Mouse (Mus musculus): ENCODE measurements at regions not wholly inside any gene's neighbourhood (a gene's known extent, or its start where the extent isn't known, plus 50 kb on each side); places are given as distances from the start of the nearest gene placed in this dataset.

DNA sequence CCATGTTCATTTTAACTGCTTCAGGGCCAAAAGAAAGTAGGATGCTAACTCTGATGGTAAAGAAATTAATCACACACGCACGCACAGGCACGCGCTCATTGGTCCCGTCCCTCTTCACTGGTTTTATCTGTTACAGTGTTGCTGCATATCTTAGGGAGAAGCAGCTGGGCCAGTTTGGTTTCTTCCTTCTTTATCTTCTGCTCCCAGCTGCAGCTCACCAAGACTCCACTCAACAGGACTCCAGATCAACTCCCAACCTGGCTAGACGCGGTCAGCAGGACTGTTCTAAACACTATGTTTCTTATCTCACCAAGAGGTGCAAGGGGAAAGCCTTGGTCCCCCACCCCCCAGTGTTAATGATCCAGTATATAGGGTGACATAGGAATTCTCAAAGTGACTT lies 455.9 kb downstream of the Sox2 start:
- 68% methylated on average over 7 of the region's 7 CpGs for WGBS
- Histone ChIP-seq H3K9me3 (no peaks in the 10 kb centered on the region), H3K27ac (no peak overlapping the region), H3K4me1 (no peaks in the 10 kb centered on the region), H3K4me3 (replicated peaks) (no peak overlapping the region), H3K36me3 (no peaks in the 10 kb centered on the region), H3K4me2 (no peak overlapping the region), H3K27me3 (replicated peaks) (no peaks in the 10 kb centered on the region), H3K9ac (no peak overlapping the region)
- no peak for ATAC-seq (ENCODE audit: insufficient read depth, low FRiP score, low read depth)

DNA sequence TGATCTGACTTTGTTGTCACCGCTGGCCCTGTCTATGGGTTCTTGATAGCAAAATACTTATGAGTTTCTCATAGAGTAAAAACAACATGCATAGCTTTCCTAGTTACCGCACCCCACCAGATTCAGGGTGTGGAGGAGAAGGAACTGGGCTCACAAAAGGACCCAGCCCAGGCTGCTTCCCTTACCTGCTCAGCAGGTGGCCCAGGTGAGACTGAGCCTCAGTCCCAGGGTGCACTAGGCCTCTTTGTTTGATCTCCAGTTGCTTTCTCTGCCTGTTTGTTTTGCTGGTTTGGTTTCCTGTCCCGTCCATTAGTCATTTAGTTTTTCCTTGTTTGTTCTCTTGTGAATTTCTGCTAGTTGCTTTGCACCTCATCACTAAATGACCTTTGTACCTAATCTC lies 483.3 kb downstream of the Sox2 start:
- 66% methylated on average over 3 of the region's 3 CpGs for WGBS
- Histone ChIP-seq H3K9ac (no peak overlapping the region), H3K36me3 (no peaks in the 10 kb centered on the region), H3K4me1 (no peaks in the 10 kb centered on the region), H3K9me3 (no peaks in the 10 kb centered on the region), H3K27me3 (replicated peaks) (no peaks in the 10 kb centered on the region), H3K4me2 (no peak overlapping the region), H3K4me3 (replicated peaks) (no peak overlapping the region), H3K27ac (0 out of 2 replicates have a peak overlapping the region, but pooled peaks have one; percentile 35)
- ATAC-seq (ENCODE audit: insufficient read depth, low FRiP score, low read depth), result peak; percentile 82

DNA sequence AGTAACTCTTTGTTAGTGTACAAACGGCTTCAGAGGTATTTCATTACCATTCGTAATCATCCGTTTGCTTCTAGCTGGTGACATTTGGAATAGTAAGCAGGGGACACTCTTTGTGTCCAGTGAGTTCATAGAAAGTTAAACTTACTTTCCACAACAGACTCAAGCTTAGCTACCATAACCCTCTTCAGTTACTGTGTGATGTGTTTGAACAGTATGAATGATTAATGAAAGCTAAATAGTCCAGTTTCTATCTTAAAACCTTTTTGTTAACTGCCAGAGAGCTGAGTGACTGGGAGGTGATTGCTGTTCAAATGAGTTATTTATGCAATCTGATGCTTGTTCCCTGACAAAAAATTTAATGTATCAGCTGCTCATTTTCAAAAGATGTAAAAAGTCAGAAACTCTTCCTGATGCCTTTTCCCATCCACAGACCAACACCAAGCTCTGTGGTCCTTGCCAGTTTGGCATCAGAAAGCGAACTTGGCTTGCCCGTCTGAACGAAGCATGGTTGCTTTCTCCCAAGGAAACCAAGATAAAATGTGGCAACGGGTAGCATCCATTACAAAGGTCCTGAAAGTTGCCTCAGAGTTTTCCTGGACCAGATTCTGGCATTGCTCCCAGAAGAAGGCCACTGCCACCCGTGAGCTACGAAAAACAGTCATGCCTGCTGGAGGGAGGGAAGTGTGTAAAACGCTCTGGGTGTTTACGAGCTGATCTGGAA lies 491.5 kb downstream of the Sox2 start:
- no peaks in the 10 kb centered on the region for H3K4me1 ChIP-seq
- H3K36me3 ChIP-seq, result no peaks in the 10 kb centered on the region
- no peak overlapping the region for H3K4me3 ChIP-seq (replicated peaks)
- no peak overlapping the region for H3K9ac ChIP-seq
- H3K27ac ChIP-seq, result no peak overlapping the region
- no peak for ATAC-seq (ENCODE audit: insufficient read depth, low FRiP score, low read depth)
- 36% methylated on average over 11 of the region's 11 CpGs for WGBS
- no peaks in the 10 kb centered on the region for H3K27me3 ChIP-seq (replicated peaks)
- no peak overlapping the region for H3K4me2 ChIP-seq
- H3K9me3 ChIP-seq, result no peaks in the 10 kb centered on the region

DNA sequence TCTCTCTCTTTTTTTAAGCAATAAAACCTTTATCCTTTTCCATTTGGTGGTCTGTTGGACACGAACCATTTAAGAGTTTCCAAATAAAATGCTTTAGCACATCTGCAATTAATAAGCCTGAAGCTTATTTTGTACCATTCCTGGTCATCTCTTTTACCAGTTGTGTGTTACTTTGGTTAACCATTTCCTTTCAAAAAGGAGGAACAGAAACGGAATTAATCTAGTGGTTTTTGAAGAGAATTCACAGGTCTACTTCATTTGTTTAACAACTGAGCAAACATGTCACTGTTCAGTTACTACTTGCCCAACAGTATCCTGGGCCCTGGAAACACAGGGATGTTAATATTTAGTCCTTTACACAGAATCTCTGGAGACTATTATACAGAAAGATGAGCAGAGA lies 492.5 kb downstream of the Sox2 start:
- Histone ChIP-seq H3K9ac (no peak overlapping the region), H3K4me3 (replicated peaks) (no peak overlapping the region), H3K27me3 (replicated peaks) (no peaks in the 10 kb centered on the region), H3K9me3 (no peaks in the 10 kb centered on the region), H3K4me2 (no peak overlapping the region), H3K27ac (no peak overlapping the region), H3K36me3 (no peaks in the 10 kb centered on the region), H3K4me1 (no peaks in the 10 kb centered on the region)
- 67% methylated on average over 2 of the region's 2 CpGs for WGBS
- ATAC-seq (ENCODE audit: insufficient read depth, low FRiP score, low read depth), result no peak

GRCm38 (mm10) chr3:35145569-35145968 lies 495.4 kb downstream of the Sox2 start:
- H3K36me3 ChIP-seq, result no peaks in the 10 kb centered on the region
- H3K4me2 ChIP-seq, result no peak overlapping the region
- peaks cover 6% of the 10 kb centered on the region; the same call in 1 of the 2 replicates for H3K4me1 ChIP-seq
- ATAC-seq (ENCODE audit: insufficient read depth, low FRiP score, low read depth), result no peak
- no peaks in the 10 kb centered on the region for H3K27me3 ChIP-seq (replicated peaks)
- no peak overlapping the region for H3K27ac ChIP-seq
- no peak overlapping the region for H3K4me3 ChIP-seq (replicated peaks)
- no peaks in the 10 kb centered on the region for H3K9me3 ChIP-seq
- no peak overlapping the region for H3K9ac ChIP-seq
- WGBS, result 94% methylated on average over 2 of the region's 2 CpGs

GRCm38 (mm10) chr3:35146681-35147080 lies 496.5 kb downstream of the Sox2 start:
- Histone ChIP-seq H3K4me3 (replicated peaks) (no peak overlapping the region), H3K4me1 (peaks cover 6% of the 10 kb centered on the region; the same call in 1 of the 2 replicates), H3K27ac (no peak overlapping the region), H3K4me2 (no peak overlapping the region), H3K9ac (no peak overlapping the region), H3K27me3 (replicated peaks) (no peaks in the 10 kb centered on the region), H3K9me3 (no peaks in the 10 kb centered on the region), H3K36me3 (no peaks in the 10 kb centered on the region)
- ATAC-seq (ENCODE audit: insufficient read depth, low FRiP score, low read depth), result no peak
- WGBS, result 80% methylated on average over 5 of the region's 5 CpGs

- Histone ChIP-seq H3K27me3 (replicated peaks) (no peaks in the 10 kb centered on the region), H3K27ac (peak overlapping the region; percentile 54), H3K4me2 (peak overlapping the region; percentile 27; the same call in 1 of the 2 replicates), H3K36me3 (no peaks in the 10 kb centered on the region), H3K4me3 (replicated peaks) (no peak overlapping the region), H3K4me1 (peaks cover 6% of the 10 kb centered on the region; the same call in 1 of the 2 replicates), H3K9me3 (no peaks in the 10 kb centered on the region), H3K9ac (no peak overlapping the region)
- peak; percentile 50; the same call in 1 of the 2 replicates for ATAC-seq (ENCODE audit: insufficient read depth, low FRiP score, low read depth)
- WGBS, result 33% methylated on average over 12 of the region's 12 CpGs
Measured at GRCm38 (mm10) chr3:35149251-35149691, 499.1 kb downstream of the Sox2 start.

DNA sequence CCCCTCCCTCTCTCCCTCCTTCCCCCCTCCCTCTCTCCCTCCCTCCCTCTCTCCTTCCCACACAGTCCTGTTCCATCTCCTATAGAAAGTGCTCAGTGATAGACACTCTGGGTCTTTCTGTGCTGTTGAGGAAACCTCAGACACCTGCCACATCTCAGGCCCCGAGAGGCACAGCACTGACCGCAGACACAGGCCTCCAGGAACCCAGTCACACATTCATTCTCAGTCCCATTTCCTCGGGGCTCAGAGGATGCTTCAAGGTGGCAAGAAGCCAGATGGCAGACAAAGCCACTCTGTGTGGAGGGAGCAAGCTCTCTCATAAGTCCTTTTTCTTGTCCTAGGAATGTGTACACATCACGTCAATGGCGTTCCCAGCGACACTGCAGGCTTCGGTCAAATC lies 502.0 kb downstream of the Sox2 start:
- 68% methylated on average over 7 of the region's 7 CpGs for WGBS
- Histone ChIP-seq H3K4me1 (peaks cover 6% of the 10 kb centered on the region; the same call in 1 of the 2 replicates), H3K9me3 (no peaks in the 10 kb centered on the region), H3K27me3 (replicated peaks) (no peaks in the 10 kb centered on the region), H3K4me2 (no peak overlapping the region), H3K27ac (no peak overlapping the region), H3K36me3 (no peaks in the 10 kb centered on the region), H3K9ac (no peak overlapping the region), H3K4me3 (replicated peaks) (no peak overlapping the region)
- no peak for ATAC-seq (ENCODE audit: insufficient read depth, low FRiP score, low read depth)

- 38% methylated on average over 6 of the region's 6 CpGs for WGBS
- no peak for ATAC-seq (ENCODE audit: insufficient read depth, low FRiP score, low read depth)
Measured at GRCm38 (mm10) chr3:35154266-35154665, 504.1 kb downstream of the Sox2 start.

GRCm38 (mm10) chr3:35168676-35169075 lies 518.5 kb downstream of the Sox2 start:
- no peak for ATAC-seq (ENCODE audit: insufficient read depth, low FRiP score, low read depth)
- 83% methylated on average over 1 of the region's 1 CpGs for WGBS
- Histone ChIP-seq H3K27me3 (replicated peaks) (no peaks in the 10 kb centered on the region), H3K4me2 (no peak overlapping the region), H3K4me1 (no peaks in the 10 kb centered on the region), H3K9me3 (no peaks in the 10 kb centered on the region), H3K36me3 (no peaks in the 10 kb centered on the region), H3K9ac (no peak overlapping the region), H3K27ac (no peak overlapping the region), H3K4me3 (replicated peaks) (no peak overlapping the region)

More at GRCm38 (mm10) chr3:35154266-35154665, 504.1 kb downstream of the Sox2 start:
- H3K4me2 ChIP-seq, result no peak overlapping the region
- H3K4me1 ChIP-seq, result peaks cover 4% of the 10 kb centered on the region; the same call in 1 of the 2 replicates
- H3K9me3 ChIP-seq, result no peaks in the 10 kb centered on the region
- H3K27ac ChIP-seq, result no peak overlapping the region
- no peaks in the 10 kb centered on the region for H3K27me3 ChIP-seq (replicated peaks)
- H3K4me3 ChIP-seq (replicated peaks), result no peak overlapping the region
- H3K36me3 ChIP-seq, result no peaks in the 10 kb centered on the region
- no peak overlapping the region for H3K9ac ChIP-seq

DNA sequence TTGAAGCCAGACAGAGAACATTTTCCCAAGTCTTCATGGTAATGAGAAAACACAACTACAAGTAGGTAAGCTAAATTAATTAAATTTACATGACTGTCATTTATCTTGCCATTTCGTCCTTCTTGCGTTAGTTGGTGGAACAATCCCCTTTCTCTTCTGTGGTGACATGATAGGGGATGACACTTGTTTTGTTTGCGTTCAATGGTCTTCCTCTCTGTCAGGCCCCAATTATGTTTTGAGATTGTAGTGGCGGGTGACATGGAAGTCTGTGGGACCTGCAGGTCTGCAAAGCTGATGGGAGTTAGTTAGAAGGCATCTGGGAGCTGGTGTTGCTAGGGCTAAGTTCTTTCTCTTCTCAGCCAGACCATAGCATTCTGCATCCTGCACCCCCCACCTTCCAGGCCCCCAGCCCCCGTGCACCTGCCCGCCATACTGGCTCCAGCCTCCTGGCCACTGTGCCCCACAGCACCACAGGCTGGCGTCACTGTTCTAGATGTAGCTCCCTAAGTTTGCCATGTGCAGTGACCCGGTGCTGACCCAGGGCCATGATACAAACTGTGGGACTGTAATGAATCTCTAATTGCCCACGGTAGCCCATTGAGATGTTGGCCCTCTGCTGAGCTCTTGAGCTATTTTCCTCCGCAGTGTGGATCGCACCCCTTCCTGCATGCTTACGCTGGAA lies 528.7 kb downstream of the Sox2 start:
- H3K9me3 ChIP-seq, result no peaks in the 10 kb centered on the region
- no peaks in the 10 kb centered on the region for H3K27me3 ChIP-seq (replicated peaks)
- no peak overlapping the region for H3K9ac ChIP-seq
- no peaks in the 10 kb centered on the region for H3K4me1 ChIP-seq
- ATAC-seq (ENCODE audit: insufficient read depth, low FRiP score, low read depth), result no peak
- no peaks in the 10 kb centered on the region for H3K36me3 ChIP-seq
- WGBS, result 92% methylated on average over 12 of the region's 12 CpGs
- no peak overlapping the region for H3K4me2 ChIP-seq
- no peak overlapping the region for H3K4me3 ChIP-seq (replicated peaks)
- no peak overlapping the region for H3K27ac ChIP-seq

- no peak overlapping the region for H3K4me3 ChIP-seq (replicated peaks)
- H3K9me3 ChIP-seq, result no peaks in the 10 kb centered on the region
- H3K27ac ChIP-seq, result no peak overlapping the region
- no peaks in the 10 kb centered on the region for H3K27me3 ChIP-seq (replicated peaks)
- ATAC-seq (ENCODE audit: insufficient read depth, low FRiP score, low read depth), result no peak
- no peaks in the 10 kb centered on the region for H3K4me1 ChIP-seq
- H3K9ac ChIP-seq, result no peak overlapping the region
- no peak overlapping the region for H3K4me2 ChIP-seq
- no peaks in the 10 kb centered on the region for H3K36me3 ChIP-seq
- 82% methylated on average over 5 of the region's 5 CpGs for WGBS
Measured at GRCm38 (mm10) chr3:35208526-35208925, 545.4 kb upstream of the Atp11b start.

All from stomach, embryonic 15.5 days (tissue).